Mouse (Mus musculus) layer of hippocampus, postnatal 25 days (tissue): ENCODE measurements around the gene Caln1. TPM values are rescaled to one million over a fixed set of nuclear protein-coding genes. Genes with fewer than 3 reads are reported as not detected.
A peak's percentile ranks its signal among the peaks of the same experiment; 100 is the strongest.

ENCODE experiments used
- DNase-seq, 2 experiments: peaks; one replicate each; pipeline ENCODE4 v3.0.0; 2022; ENCODE audit warnings: mixed read lengths in 2 of 2, low spot score in 1 of 2; ENCODE audit errors: extremely low spot score in 1 of 2
- total RNA-seq, 2 experiments: library from RNA; stranded (reverse); gene quantifications; 2 replicates each; pipeline ENCODE4 v1.2.3; 2021

Caln1 gene
- total RNA-seq, 2 experiments from 2014 or later: 140 to 151 TPM

- DNase-seq: no peak
These were observed 423.6 kb downstream of the Caln1 start for GRCm38 (mm10) chr5:130792755-130793452.

- DNase-seq: no peak
These were observed 428.5 kb downstream of the Caln1 start for GRCm38 (mm10) chr5:130797713-130798112.

GRCm38 (mm10) chr5:130810314-130810713, 441.1 kb downstream of the Caln1 start:
- DNase-seq: no peak

- no peak for DNase-seq
These were observed 441.6 kb downstream of the Caln1 start for GRCm38 (mm10) chr5:130810846-130811245.

GRCm38 (mm10) chr5:130811266-130811665, 442.0 kb downstream of the Caln1 start:
- peak; percentile 43 to 75 for DNase-seq

- DNase-seq: no peak
These were observed 442.7 kb downstream of the Caln1 start for GRCm38 (mm10) chr5:130811966-130812365.

GRCm38 (mm10) chr5:130812556-130812955, 443.3 kb downstream of the Caln1 start:
- no peak for DNase-seq

- peak in 1 of 2 experiments; percentile 29 for DNase-seq
These were observed 443.8 kb downstream of the Caln1 start for GRCm38 (mm10) chr5:130813089-130813488.

GRCm38 (mm10) chr5:130815352-130815751, 446.1 kb downstream of the Caln1 start:
- DNase-seq: no peak

- no peak for DNase-seq
These were observed 450.9 kb downstream of the Caln1 start for GRCm38 (mm10) chr5:130820021-130820648.

- DNase-seq: no peak
These were observed 451.4 kb downstream of the Caln1 start for GRCm38 (mm10) chr5:130820661-130821060.

- DNase-seq: no peak
These were observed 456.5 kb downstream of the Caln1 start for GRCm38 (mm10) chr5:130825797-130826196.

GRCm38 (mm10) chr5:130848562-130848961, 479.3 kb downstream of the Caln1 start:
- no peak for DNase-seq

- DNase-seq: no peak
These were observed 480.4 kb downstream of the Caln1 start for GRCm38 (mm10) chr5:130849610-130850009.

- DNase-seq: no peak
These were observed 482.9 kb downstream of the Caln1 start for GRCm38 (mm10) chr5:130852182-130852581.

GRCm38 (mm10) chr5:130853371-130853770, 484.1 kb downstream of the Caln1 start:
- DNase-seq: peak; percentile 96 to 97

GRCm38 (mm10) chr5:130854430-130854829, 485.2 kb downstream of the Caln1 start:
- no peak for DNase-seq

GRCm38 (mm10) chr5:130858148-130858547, 488.9 kb downstream of the Caln1 start:
- DNase-seq: peak in 1 of 2 experiments; percentile 71

GRCm38 (mm10) chr5:130858706-130859105, 489.5 kb downstream of the Caln1 start:
- no peak for DNase-seq

GRCm38 (mm10) chr5:130859736-130860135, 490.5 kb downstream of the Caln1 start:
- peak in 1 of 2 experiments; percentile 27 for DNase-seq

GRCm38 (mm10) chr5:130862302-130862701, 493.0 kb downstream of the Caln1 start:
- peak; percentile 58 to 81 for DNase-seq

GRCm38 (mm10) chr5:130869869-130870268, 500.6 kb downstream of the Caln1 start:
- peak in 1 of 2 experiments; percentile 24 for DNase-seq
